Comparison of ENCODE assay signal across 8 mouse cellular contexts in genomic region chr19:5040862-5041523, GRCm38 (mm10). TPM values are rescaled to one million over a fixed set of nuclear protein-coding genes. Genes with fewer than 3 reads are reported as not detected.
DNase-seq lines count a peak whose midpoint lies in the region; ATAC-seq and TF ChIP-seq lines count a peak whose summit lies in the region.

Brms1 (plus strand) TSS chr19:5041354.

- H3K27me3 ChIP-seq in lung, embryonic 15.5 days: no peaks in the 10 kb centered on the region

- no peak for TF ChIP-seq CTCF in olfactory bulb, adult 2 months (IDR thresholded peaks at IDR 0.05; ENCODE audit: insufficient read depth, low read depth, low read length)

- DNase-seq in MEL-GATA-1-ER (ENCODE audit: extremely low read depth, low read depth): peak; percentile 89
- peak; percentile 80 for DNase-seq in cerebellum, adult 8-10 months
- DNase-seq in layer of hippocampus, adult 9-10 months (ENCODE audit: low spot score): peak; percentile 85
- peak; percentile 76 to 80 for DNase-seq in thymus, adult 18-20 months

- no peaks in the 10 kb centered on the region for H3K9me3 ChIP-seq in lung, embryonic 15.5 days

- ATAC-seq in frontal cortex, adult (ENCODE audit: low TSS enrichment): peak; percentile 50
- ATAC-seq in hematopoietic stem cell, adult 5-6 weeks (replicated peaks in 1 of 2; ENCODE audit: insufficient read depth in 1 of 2, low FRiP score in 2 of 2, low TSS enrichment in 1 of 2, low read depth in 1 of 2, poor library complexity in 2 of 2, severe bottlenecking in 2 of 2): peak; percentile 73 to 89
- peak; percentile 71; the same call in 1 of the 2 replicates for ATAC-seq in lung, embryonic 15.5 days (ENCODE audit: borderline replicate concordance, extremely low read depth, low FRiP score, low TSS enrichment)

- TF ChIP-seq POLR2A in olfactory bulb, adult 2 months (IDR thresholded peaks at IDR 0.05; ENCODE audit: insufficient read depth, low read depth, low read length): no peak

- peak within 1 kb of the TSS; percentile 95 for H3K4me2 ChIP-seq in lung, embryonic 15.5 days

- peak within 1 kb of the TSS; percentile 43 for H3K27ac ChIP-seq in lung, embryonic 15.5 days
- peak within 1 kb of the TSS; percentile 6; the same call in 1 of the 2 replicates for H3K27ac ChIP-seq in olfactory bulb, adult 2 months (ENCODE audit: insufficient read depth, low read depth, low read length)

- peaks cover 39% of the 10 kb centered on the region for H3K4me1 ChIP-seq in lung, embryonic 15.5 days
- peaks cover 14% of the 10 kb centered on the region for H3K4me1 ChIP-seq in olfactory bulb, adult 2 months (ENCODE audit: control insufficient read depth, insufficient read depth, low read length)

- peak within 1 kb of the TSS; percentile 68 for H3K9ac ChIP-seq in lung, embryonic 15.5 days

- peak within 1 kb of the TSS; percentile 76 for H3K4me3 ChIP-seq in lung, embryonic 15.5 days
- H3K4me3 ChIP-seq in olfactory bulb, adult 2 months (ENCODE audit: insufficient read depth, low read depth, low read length): peak within 1 kb of the TSS; percentile 82

- H3K36me3 ChIP-seq in lung, embryonic 15.5 days: peaks cover 5% of the 10 kb centered on the region; the same call in 1 of the 2 replicates

- 3% methylated on average over 40 of the region's 40 CpGs for WGBS in lung, embryonic 15.5 days
- 3% methylated on average over 40 of the region's 40 CpGs for WGBS in olfactory bulb, adult 2 months

RNA-seq across cellular contexts. Expression of gene Brms1, which starts in this region (rescaled TPM):
- total RNA-seq in hematopoietic stem cell, adult 5-6 weeks (2017): 23.3 and 29.5 TPM in 2 replicates
- polyA plus RNA-seq in lung, embryonic 15.5 days (2015; fragmentation: Nextera tagmentation; extraction: Ambion mirVana): 47.4 and 51.4 TPM in 2 replicates
- not detected in 2 replicates for polyA plus RNA-seq in olfactory bulb, adult 2 months (2012; ENCODE audit: insufficient read depth, insufficient read length, low replicate concordance, missing spikeins)

Comparison
In these comparisons a context has a peak if more than half of its experiments do, and no peak if none do; other contexts are left out.
1. Peak in every context shown above with its lines: DNase-seq, ATAC-seq, H3K4me3 ChIP-seq and H3K27ac ChIP-seq.
2. RNA of gene Brms1 (polyA plus RNA-seq): 47.4 to 51.4 TPM in lung, embryonic 15.5 days; not detected in olfactory bulb, adult 2 months; every median in the first group is over 10 times any median in the second.